In genomic region chr9:110249823-110250543, GRCm38 (mm10) we compare ENCODE assay signal across 8 mouse cellular contexts. TPM values are rescaled to one million over a fixed set of nuclear protein-coding genes. Genes with fewer than 3 reads are reported as not detected.
DNase-seq lines count a peak whose midpoint lies in the region.

No protein-coding gene starts in this region.

- DNase-seq in cerebellum, adult 11-12 months: peak; percentile 38
- no peak for DNase-seq in cerebellum, adult 8-10 months
- DNase-seq in ZHBTc4 (ENCODE audit: low read depth, low spot score): peak; percentile 89
- DNase-seq in frontal cortex, postnatal 10 days (ENCODE audit: low spot score in 2 of 2): peak; percentile 62 to 72
- peak; percentile 58 to 62 for DNase-seq in left cerebral cortex, postnatal 36 days (ENCODE audit: low spot score in 2 of 2)
- peak; percentile 64 for DNase-seq in right cerebral cortex, adult 18-20 months
- no peak for DNase-seq in urinary bladder, postnatal 4 days (ENCODE audit: low spot score in 2 of 2)
- no peak for DNase-seq in kidney, adult 8-10 months

- intact Hi-C loops in left cerebral cortex, postnatal 36 days (cut with DNase I): loop anchor here (5.0 kb wide), 1 partner anchor 42 kb away; no protein-coding TSS in a partner anchor

RNA-seq across cellular contexts. Expression of gene Cspg5, which starts 6.4 kb away (rescaled TPM):
- total RNA-seq in left cerebral cortex, postnatal 36 days (2021): 100 to 1,000 TPM; 363 to 430 TPM

RNA-seq across cellular contexts. Expression of gene Elp6, which starts 55.0 kb away (rescaled TPM):
- 10 to 100 TPM; 11.1 to 12.7 TPM for total RNA-seq in left cerebral cortex, postnatal 36 days (2021)

Comparison
In these comparisons a context has a peak if more than half of its experiments do, and no peak if none do; other contexts are left out.
1. DNase-seq: peak in cerebellum, adult 11-12 months (single experiment), ZHBTc4 (single experiment), frontal cortex, postnatal 10 days (2 of 2), left cerebral cortex, postnatal 36 days (2 of 2) and right cerebral cortex, adult 18-20 months (single experiment); none in cerebellum, adult 8-10 months (single experiment), urinary bladder, postnatal 4 days (0 of 2) and kidney, adult 8-10 months (0 of 2).